Mouse (Mus musculus): ENCODE data around the gene Sfxn5.

The Sfxn5 gene

GRCm38 (mm10) chr6:85363906-85364260, 30.7 kb upstream of the Sfxn5 start:
- no peak for DNase-seq

- DNase-seq = no peak
Measured at GRCm38 (mm10) chr6:85363231-85363905, 30.1 kb upstream of the Sfxn5 start.

- no peak for DNase-seq
Measured at GRCm38 (mm10) chr6:85362610-85363009, 29.4 kb upstream of the Sfxn5 start.

- DNase-seq = no peak
Measured at GRCm38 (mm10) chr6:85360311-85360710, 27.1 kb upstream of the Sfxn5 start.

- no peak for DNase-seq
Measured at GRCm38 (mm10) chr6:85358877-85359276, 25.7 kb upstream of the Sfxn5 start.

GRCm38 (mm10) chr6:85356682-85357465, 23.7 kb upstream of the Sfxn5 start:
- no peak for DNase-seq

GRCm38 (mm10) chr6:85355753-85356152, 22.5 kb upstream of the Sfxn5 start:
- no peak for DNase-seq

- no peak for DNase-seq
Measured at GRCm38 (mm10) chr6:85354709-85355108, 21.5 kb upstream of the Sfxn5 start.

GRCm38 (mm10) chr6:85353706-85354105, 20.5 kb upstream of the Sfxn5 start:
- no peak for DNase-seq

GRCm38 (mm10) chr6:85350157-85350556, 16.9 kb upstream of the Sfxn5 start:
- no peak for DNase-seq

- DNase-seq = no peak
Measured at GRCm38 (mm10) chr6:85349246-85349645, 16.0 kb upstream of the Sfxn5 start.

- DNase-seq = no peak
Measured at GRCm38 (mm10) chr6:85348133-85348532, 14.9 kb upstream of the Sfxn5 start.

GRCm38 (mm10) chr6:85346028-85346634, 12.9 kb upstream of the Sfxn5 start:
- DNase-seq = peak; percentile 89

- no peak for DNase-seq
Measured at GRCm38 (mm10) chr6:85344929-85345328, 11.7 kb upstream of the Sfxn5 start.

- DNase-seq = no peak
Measured at GRCm38 (mm10) chr6:85343027-85343426, 9.8 kb upstream of the Sfxn5 start.

GRCm38 (mm10) chr6:85341814-85342501, 8.7 kb upstream of the Sfxn5 start:
- DNase-seq = no peak

GRCm38 (mm10) chr6:85340184-85340583, 7.0 kb upstream of the Sfxn5 start:
- no peak for DNase-seq

- DNase-seq = peak; percentile 32
Measured at GRCm38 (mm10) chr6:85339273-85339901, 6.2 kb upstream of the Sfxn5 start.

- DNase-seq = no peak
Measured at GRCm38 (mm10) chr6:85336944-85337343, 3.7 kb upstream of the Sfxn5 start.

GRCm38 (mm10) chr6:85335352-85335751, 2.1 kb upstream of the Sfxn5 start:
- DNase-seq = no peak

- no peak for DNase-seq
Measured at GRCm38 (mm10) chr6:85334851-85335250, 1.6 kb upstream of the Sfxn5 start.

- DNase-seq = no peak
Measured at GRCm38 (mm10) chr6:85334251-85334650, 1.0 kb upstream of the Sfxn5 start.

- DNase-seq = peak; percentile 33
Measured at GRCm38 (mm10) chr6:85333732-85334131, 510 bp upstream of the Sfxn5 start.

Measured in right cerebral cortex, postnatal 4 days (tissue).